Mouse (Mus musculus) MEL (cell line): ENCODE measurements around the gene Myl6b. TPM values are rescaled to one million over a fixed set of nuclear protein-coding genes. Genes with fewer than 3 reads are reported as not detected.

ENCODE experiments used
- DNase-seq: peaks from one replicate; pipeline ENCODE4 v3.0.0; 2011; ENCODE audit warnings: low read depth, low spot score
- H3K27ac ChIP-seq: 2 replicates; pipeline ENCODE4 v1.5.1; 2012; ENCODE audit warnings: low read depth, mild to moderate bottlenecking, control low read depth, low read length, moderate library complexity; ENCODE audit not compliant: control insufficient read depth
- H3K27me3 ChIP-seq, 2 experiments: fragments of 150-350 bp in 1 of 2; sonication (generic) in 1 of 2; 2 replicates each; pipeline ENCODE4 v1.6.1; 2012; ENCODE audit warnings: low read length in 2 of 2, mild to moderate bottlenecking in 2 of 2, improper control_type of control experiment in 1 of 2, moderate library complexity in 1 of 2; ENCODE audit not compliant: insufficient read depth in 2 of 2, control insufficient read depth in 1 of 2
- H3K36me3 ChIP-seq, 2 experiments: 2 replicates each; pipeline ENCODE4 v1.6.1; 2012 to 2014; ENCODE audit warnings: low read length in 2 of 2, improper control_type of control experiment in 1 of 2, inconsistent platforms in 1 of 2, mild to moderate bottlenecking in 1 of 2; ENCODE audit not compliant: insufficient read depth in 2 of 2, control insufficient read depth in 1 of 2
- H3K4me1 ChIP-seq, 2 experiments: fragments of 150-350 bp in 1 of 2; sonication (generic) in 1 of 2; 2 replicates each; pipeline ENCODE4 v1.6.1; 2012; ENCODE audit warnings: low read length in 2 of 2, improper control_type of control experiment in 1 of 2, mild to moderate bottlenecking in 1 of 2; ENCODE audit not compliant: insufficient read depth in 2 of 2, control insufficient read depth in 1 of 2
- H3K4me3 ChIP-seq, 2 experiments: fragments of 150-350 bp in 1 of 2; sonication (generic) in 1 of 2; 2 replicates each; pipeline ENCODE4 v1.5.1; 2012; ENCODE audit warnings: low read depth in 2 of 2, low read length in 2 of 2, mild to moderate bottlenecking in 2 of 2, moderate library complexity in 2 of 2, control low read depth in 1 of 2, improper control_type of control experiment in 1 of 2; ENCODE audit not compliant: control insufficient read depth in 1 of 2, insufficient read depth in 1 of 2
- H3K79me2 ChIP-seq: 2 replicates; pipeline ENCODE4 v1.6.1; 2012; ENCODE audit warnings: mild to moderate bottlenecking, low read length, moderate library complexity; ENCODE audit not compliant: control insufficient read depth, poor library complexity, insufficient read depth
- H3K9ac ChIP-seq: 2 replicates; pipeline ENCODE4 v1.6.1; 2012; ENCODE audit warnings: low read depth, mild to moderate bottlenecking, control low read depth, low read length, moderate library complexity; ENCODE audit not compliant: control insufficient read depth, poor library complexity, severe bottlenecking
- H3K9me3 ChIP-seq: fragments of 150-350 bp; sonication (generic); replicated peaks from 2 replicates; pipeline ENCODE4 v1.6.1; 2012; ENCODE audit warnings: mild to moderate bottlenecking, low read length, improper control_type of control experiment, moderate library complexity; ENCODE audit not compliant: insufficient read depth
- E2F4 ChIP-seq: IDR thresholded peaks from 2 replicates; pipeline ENCODE4 v1.6.1; 2011; ENCODE audit warnings: low read depth, low read length, improper control_type of control experiment, borderline replicate concordance
- GABPA ChIP-seq: IDR thresholded peaks from 2 replicates; pipeline ENCODE4 v1.6.1; 2012; ENCODE audit warnings: low read depth, mild to moderate bottlenecking, inconsistent platforms, low read length, improper control_type of control experiment, moderate library complexity
- GATA1 ChIP-seq: IDR thresholded peaks from 2 replicates; pipeline ENCODE4 v1.6.1; 2011; ENCODE audit warnings: low read depth, low read length, improper control_type of control experiment
- HCFC1 ChIP-seq: IDR thresholded peaks from 2 replicates; pipeline ENCODE4 v1.6.1; 2012; ENCODE audit warnings: low read depth, mild to moderate bottlenecking, inconsistent platforms, low read length, improper control_type of control experiment, moderate library complexity
- JUND ChIP-seq: IDR thresholded peaks from 2 replicates; pipeline ENCODE4 v1.6.1; 2011; ENCODE audit warnings: low read depth, mild to moderate bottlenecking, improper control_type of control experiment, low read length
- MAX ChIP-seq: IDR thresholded peaks from 2 replicates; pipeline ENCODE4 v1.6.1; 2011; ENCODE audit warnings: low read length, improper control_type of control experiment
- MXI1 ChIP-seq: IDR thresholded peaks from 2 replicates; pipeline ENCODE4 v1.6.1; 2011; ENCODE audit warnings: mild to moderate bottlenecking, low read depth, low read length, improper control_type of control experiment
- NELFE ChIP-seq: IDR thresholded peaks from 2 replicates; pipeline ENCODE4 v1.6.1; 2011; ENCODE audit warnings: low read depth, low read length, improper control_type of control experiment
- NRF1 ChIP-seq: IDR thresholded peaks from 2 replicates; pipeline ENCODE4 v1.6.1; 2014; ENCODE audit warnings: low read depth, mild to moderate bottlenecking, inconsistent platforms, low read length, improper control_type of control experiment, moderate library complexity; ENCODE audit not compliant: poor library complexity, insufficient read depth, severe bottlenecking
- POLR2A ChIP-seq, 2 experiments: IDR thresholded peaks; 2 replicates each; pipeline ENCODE4 v1.6.1; 2011 to 2012; ENCODE audit warnings: low read length in 2 of 2, mild to moderate bottlenecking in 2 of 2, control low read depth in 1 of 2, improper control_type of control experiment in 1 of 2, low read depth in 1 of 2, moderate library complexity in 1 of 2; ENCODE audit not compliant: control insufficient read depth in 1 of 2, insufficient read depth in 1 of 2, poor library complexity in 1 of 2
- RAD21 ChIP-seq: IDR thresholded peaks from 2 replicates; pipeline ENCODE4 v1.6.1; 2011; ENCODE audit warnings: mild to moderate bottlenecking, low read depth, low read length, improper control_type of control experiment
- SIN3A ChIP-seq: IDR thresholded peaks from 2 replicates; pipeline ENCODE4 v1.6.1; 2012; ENCODE audit warnings: low read length, improper control_type of control experiment, inconsistent platforms
- USF2 ChIP-seq, 2 experiments: IDR thresholded peaks; 2 replicates each; pipeline ENCODE4 v1.6.1; 2011 to 2012; ENCODE audit warnings: improper control_type of control experiment in 2 of 2, low read length in 2 of 2, borderline replicate concordance in 1 of 2, inconsistent platforms in 1 of 2, low read depth in 1 of 2, mild to moderate bottlenecking in 1 of 2; ENCODE audit not compliant: insufficient read depth in 1 of 2
- ZKSCAN1 ChIP-seq: IDR thresholded peaks from 2 replicates; pipeline ENCODE4 v1.6.1; 2012; ENCODE audit warnings: low read depth, mild to moderate bottlenecking, inconsistent platforms, low read length, improper control_type of control experiment, moderate library complexity
- polyA plus RNA-seq, 2 experiments: library from polyadenylated mRNA; stranded (reverse) in 1 of 2; unstranded in 1 of 2; fragments of >175 nt in 1 of 2; fragments of >200 nt in 1 of 2; gene quantifications; 2 replicates each; pipeline versions ENCODE4 v1.2.1 to v1.2.4; 2012; ENCODE audit warnings: low replicate concordance in 2 of 2, low read depth in 1 of 2; ENCODE audit not compliant: insufficient read length in 2 of 2, insufficient read depth in 1 of 2, missing spikeins in 1 of 2
- total RNA-seq: library from RNA; depleted of rRNA; stranded (reverse); fragments of 300-350 nt; gene quantifications from 2 replicates; pipeline ENCODE4 v1.2.3, GENCODE M21; 2012

Myl6b gene
- total and polyA plus RNA-seq, 3 experiments = 1.8 to 18.8 TPM; not detected in 1

DNA sequence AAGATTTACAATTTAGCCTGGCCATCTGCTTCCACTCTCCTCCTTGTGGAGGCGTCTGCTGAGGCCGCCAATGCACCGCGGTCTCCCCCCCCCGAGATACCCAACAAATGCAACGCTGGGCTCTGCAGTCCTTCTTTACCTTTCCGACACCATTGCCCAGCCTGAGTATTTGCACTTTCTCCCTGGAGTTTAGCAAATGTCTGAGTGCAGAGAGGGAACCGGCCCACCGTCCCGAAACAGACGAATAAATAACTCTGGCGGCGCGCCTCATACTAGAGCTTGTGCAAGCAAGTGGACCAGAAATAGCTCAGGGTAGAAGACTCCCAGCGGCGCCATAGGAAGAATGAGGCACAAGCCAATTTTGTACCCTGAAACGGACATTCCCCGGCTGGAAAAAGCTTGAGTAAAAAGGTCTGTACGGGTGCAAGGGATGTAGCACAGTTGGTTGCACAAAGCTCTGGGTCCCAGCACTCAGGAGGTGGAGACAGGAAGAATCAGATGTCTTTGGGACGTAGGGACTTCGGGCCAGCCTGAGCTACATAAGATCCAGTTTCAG, 709 bp upstream of the Myl6b start (continued):
- TF ChIP-seq POLR2A (IDR thresholded peaks at IDR 0.05; ENCODE audit: control insufficient read depth in 1 of 2, insufficient read depth in 1 of 2, low read depth in 1 of 2, low read length in 2 of 2, poor library complexity in 1 of 2) = peak; percentile 41 to 50; a peak in 2 of 4 replicates
- 0 out of 2 replicates have a peak, but pooled peaks have one; percentile 41 for TF ChIP-seq HCFC1
- peak; percentile 60 for TF ChIP-seq NELFE
- TF ChIP-seq, all 39 proteins: peak for 12

DNA sequence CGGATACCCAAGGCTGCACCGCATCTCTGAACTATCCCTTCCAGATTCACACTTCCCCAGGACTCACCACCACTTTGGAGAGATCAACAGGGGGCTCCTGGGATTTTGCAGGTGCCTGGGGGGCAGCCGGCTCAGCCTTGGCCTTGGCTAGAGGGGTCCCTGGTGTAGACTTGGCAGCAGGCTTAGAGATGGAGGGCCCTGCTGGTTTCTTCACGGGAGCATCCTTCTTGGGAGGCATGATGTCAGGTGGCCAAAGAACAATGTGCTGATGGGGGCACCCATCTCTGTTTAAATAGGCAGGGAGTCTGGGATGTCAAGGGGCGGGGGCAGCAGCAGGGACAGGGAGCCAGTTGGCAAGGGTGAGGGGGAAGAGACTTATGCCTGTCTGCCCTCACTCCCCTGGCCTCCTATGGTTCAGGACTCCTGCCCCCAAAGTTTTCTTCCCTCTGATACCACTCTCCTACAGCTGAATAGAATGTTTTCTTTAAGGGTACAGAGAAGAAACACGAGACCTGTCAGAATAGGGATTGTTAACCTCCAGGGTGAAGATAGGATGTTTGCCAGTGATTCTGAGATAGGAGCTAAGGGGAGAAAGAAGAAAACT, 1.2 kb downstream of the Myl6b start:
- Histone ChIP-seq H3K27me3 (no peaks in the 10 kb centered on the region), H3K36me3 (peaks cover 0 to 18% of the 10 kb centered on the region in 2 experiments; a peak in 2 of 4 replicates), H3K79me2 (peaks cover 27% of the 10 kb centered on the region), H3K9me3 (no peaks in the 10 kb centered on the region), H3K4me3 (no peak overlapping the region), H3K9ac (no peak overlapping the region), H3K4me1 (peaks cover 17 to 30% of the 10 kb centered on the region in 2 experiments), H3K27ac (no peak overlapping the region)
- no peak for DNase-seq
- TF ChIP-seq GABPA (no peak), SIN3A (0 out of 2 replicates have a peak, but pooled peaks have one; percentile 13), MAX (no peak), GATA1 (0 out of 2 replicates have a peak, but pooled peaks have one; percentile 24), NRF1 (no peak), E2F4 (no peak), MXI1 (peak; percentile 22; the same call in 1 of the 2 replicates)

DNA sequence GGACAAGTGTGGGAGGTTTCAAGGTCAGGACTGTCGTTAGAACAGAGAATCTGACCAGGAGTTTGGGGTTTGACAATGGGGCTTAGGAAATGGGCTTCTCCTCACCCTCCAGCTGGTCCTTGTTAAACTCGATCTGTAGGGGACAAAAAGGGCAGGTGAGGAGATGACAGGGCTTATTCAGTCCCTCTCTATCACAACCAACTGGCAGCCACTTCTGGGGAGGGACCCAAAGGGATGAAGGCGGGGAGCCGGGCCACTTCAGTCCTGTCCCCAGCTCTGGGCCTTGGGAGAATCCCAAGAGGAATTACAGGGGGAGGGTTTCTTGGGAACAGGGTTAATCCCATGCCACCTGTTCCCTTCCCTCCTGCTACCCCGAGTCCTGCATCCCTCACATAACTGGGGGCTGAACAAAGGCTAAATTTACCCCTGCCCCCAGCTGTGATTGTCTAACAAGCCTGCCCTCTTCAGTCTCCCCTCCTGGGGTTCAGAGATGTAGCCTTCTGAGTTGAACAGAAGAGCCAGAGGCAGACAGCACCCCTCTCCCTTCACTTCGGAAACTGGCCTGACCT, 1.9 kb downstream of the Myl6b start:
- TF ChIP-seq RAD21 (no peak), ZKSCAN1 (no peak), JUND (no peak), USF2 (IDR thresholded peaks at IDR 0.05; ENCODE audit: borderline replicate concordance in 1 of 2, insufficient read depth in 1 of 2, low read depth in 1 of 2, low read length in 2 of 2) (no peak), GATA1 (no peak)
- Histone ChIP-seq H3K36me3 (peaks cover 0 to 21% of the 10 kb centered on the region in 2 experiments; a peak in 2 of 4 replicates), H3K9ac (peak overlapping the region; percentile 59), H3K4me1 (peaks cover 17 to 34% of the 10 kb centered on the region in 2 experiments), H3K27me3 (no peaks in the 10 kb centered on the region), H3K27ac (peak overlapping the region; percentile 73), H3K4me3 (no peak overlapping the region; a peak in 1 of 4 replicates), H3K79me2 (peaks cover 32% of the 10 kb centered on the region), H3K9me3 (no peaks in the 10 kb centered on the region)
- no peak for DNase-seq
